Mouse (Mus musculus): ENCODE results near the gene Adamts9.

DNA sequence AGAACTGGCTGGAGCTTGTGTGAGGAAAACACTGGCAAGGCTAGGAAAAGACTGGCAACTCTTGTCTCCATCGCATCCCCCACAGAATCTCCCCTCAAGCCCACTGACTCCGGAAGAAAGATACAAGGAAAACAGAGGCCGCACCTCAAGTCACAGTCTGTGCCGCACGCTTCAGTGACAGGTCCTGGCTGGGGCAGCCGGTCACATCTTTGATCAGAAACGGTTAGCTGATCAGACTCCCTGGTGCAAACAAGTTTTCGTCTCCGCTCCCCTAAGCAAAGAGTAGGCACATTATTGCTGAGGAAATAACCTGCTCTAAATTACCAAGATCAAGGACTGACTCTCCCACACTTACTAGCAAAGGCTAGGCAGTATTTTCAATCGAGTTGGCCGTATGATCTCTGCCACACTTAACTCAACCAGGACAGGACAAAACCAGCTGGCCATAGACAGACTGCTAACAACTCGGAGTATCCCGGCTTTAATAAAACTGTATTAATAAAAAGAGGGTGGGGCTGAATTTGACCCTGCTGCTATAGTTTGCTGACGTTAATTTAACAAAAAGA is 63.5 kb downstream of the Adamts9 start:
- TF ChIP-seq GATA1 (IDR thresholded peaks at IDR 0.05; ENCODE audit: borderline replicate concordance, low read length), result no peak
- no peak for TF ChIP-seq CTCF (IDR thresholded peaks at IDR 0.05; ENCODE audit: low read depth, low read length)
- TF ChIP-seq TAL1 (conservative IDR thresholded peaks at IDR 0.05; ENCODE audit: low read depth, low read length), result no peak
